Mouse (Mus musculus) forebrain, postnatal 0 days (tissue): Measurements from ENCODE around the gene Senp3. TPM values are rescaled to one million over a fixed set of nuclear protein-coding genes. Genes with fewer than 3 reads are reported as not detected.
A peak's percentile ranks its signal among the peaks of the same experiment; 100 is the strongest.

ENCODE experiments used
- ATAC-seq: fragments of 200-750 bp; cut with Nextera tagmentation; 2 replicates; pipeline ENCODE4 v1.8.0; 2017; ENCODE audit warnings: mild to moderate bottlenecking, moderate library complexity
- DNase-seq: peaks from one replicate; pipeline ENCODE4 v3.0.0-alpha.2; 2015
- H3K27ac ChIP-seq: fragments of 300-500 bp; sonication (generic); 2 replicates; pipeline ENCODE4 v1.5.1; 2014; ENCODE audit warnings: low read depth, mild to moderate bottlenecking, antibody characterized with exemption, low read length, moderate library complexity, mixed read lengths
- H3K27me3 ChIP-seq: fragments of 300-500 bp; sonication (generic); 2 replicates; pipeline ENCODE4 v1.6.1; 2014; ENCODE audit warnings: mild to moderate bottlenecking, low read length, mixed read lengths; ENCODE audit not compliant: insufficient read depth
- H3K36me3 ChIP-seq: fragments of 300-500 bp; sonication (generic); 2 replicates; pipeline ENCODE4 v1.6.1; 2014; ENCODE audit warnings: mild to moderate bottlenecking, moderate library complexity; ENCODE audit not compliant: insufficient read depth
- H3K4me1 ChIP-seq: fragments of 300-500 bp; sonication (generic); 2 replicates; pipeline ENCODE4 v1.6.1; 2014; ENCODE audit warnings: antibody characterized with exemption; ENCODE audit not compliant: insufficient read depth
- H3K4me2 ChIP-seq: fragments of 300-500 bp; sonication (generic); 2 replicates; pipeline ENCODE4 v1.6.1; 2014; ENCODE audit warnings: low read depth, mild to moderate bottlenecking, moderate library complexity
- H3K4me3 ChIP-seq: fragments of 300-500 bp; sonication (generic); 2 replicates; pipeline ENCODE4 v1.5.1; 2014; ENCODE audit warnings: low read depth, low read length, mixed read lengths
- H3K9ac ChIP-seq: fragments of 300-500 bp; sonication (generic); 2 replicates; pipeline ENCODE4 v1.6.1; 2014; ENCODE audit warnings: mild to moderate bottlenecking
- H3K9me3 ChIP-seq: fragments of 300-500 bp; sonication (generic); 2 replicates; pipeline ENCODE4 v1.6.1; 2016; ENCODE audit warnings: low read length
- CTCF ChIP-seq: sonication (generic); IDR thresholded peaks from 2 replicates; pipeline ENCODE4 v1.5.1; 2016; ENCODE audit warnings: antibody characterized with exemption, control low read depth, low read depth
- WGBS: fragments of 180-500 bp; shearing (Covaris S2); extraction: QIAGEN DNeasy Blood & Tissue Kit; methylation state at CpG from one replicate; pipeline ENCODE4 v1.1.7; 2014; 5-methylcytosine and 5-hydroxymethylcytosine counted together
- polyA plus RNA-seq: library from polyadenylated mRNA; unstranded; fragments of >200 nt; fragmentation: Nextera tagmentation; extraction: Ambion mirVana; gene quantifications from 2 replicates; pipeline ENCODE4 v1.2.1, GENCODE M21; 2015
- total RNA-seq: library from RNA; depleted of rRNA; stranded (reverse); fragments of >200 nt; gene quantifications from 2 replicates; pipeline ENCODE4 v1.2.3, GENCODE M21; 2014

Gene Senp3
- total and polyA plus RNA-seq, 2 experiments from 2014 or later, result 77.6 to 82.4 TPM

DNA sequence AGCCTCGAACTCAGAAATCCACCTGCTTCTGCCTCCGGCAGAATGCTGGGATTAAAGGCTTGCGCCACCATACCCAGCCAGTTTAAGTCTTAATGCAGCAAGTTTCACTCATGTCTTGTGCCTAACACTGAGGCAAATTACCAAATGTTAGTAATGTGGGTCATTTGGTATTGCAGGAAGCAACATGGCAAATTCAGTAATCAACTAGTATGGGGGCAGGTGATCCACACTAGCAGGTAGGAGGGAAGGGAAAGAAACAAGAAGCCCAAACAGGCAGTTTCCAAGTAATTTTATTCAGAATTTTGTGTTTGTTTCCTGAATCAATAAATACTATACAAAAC lies 15.2 kb downstream of the Senp3 start:
- WGBS, result 79% methylated on average over 3 of the region's 3 CpGs
- Histone ChIP-seq H3K9me3 (no peaks in the 10 kb centered on the region), H3K27ac (no peak overlapping the region), H3K4me2 (no peak overlapping the region), H3K4me3 (no peak overlapping the region), H3K36me3 (peaks cover 62% of the 10 kb centered on the region), H3K4me1 (peaks cover 13% of the 10 kb centered on the region), H3K9ac (no peak overlapping the region), H3K27me3 (no peaks in the 10 kb centered on the region)
- TF ChIP-seq CTCF, result no peak
- ATAC-seq, result no peak
- no peak for DNase-seq

DNA sequence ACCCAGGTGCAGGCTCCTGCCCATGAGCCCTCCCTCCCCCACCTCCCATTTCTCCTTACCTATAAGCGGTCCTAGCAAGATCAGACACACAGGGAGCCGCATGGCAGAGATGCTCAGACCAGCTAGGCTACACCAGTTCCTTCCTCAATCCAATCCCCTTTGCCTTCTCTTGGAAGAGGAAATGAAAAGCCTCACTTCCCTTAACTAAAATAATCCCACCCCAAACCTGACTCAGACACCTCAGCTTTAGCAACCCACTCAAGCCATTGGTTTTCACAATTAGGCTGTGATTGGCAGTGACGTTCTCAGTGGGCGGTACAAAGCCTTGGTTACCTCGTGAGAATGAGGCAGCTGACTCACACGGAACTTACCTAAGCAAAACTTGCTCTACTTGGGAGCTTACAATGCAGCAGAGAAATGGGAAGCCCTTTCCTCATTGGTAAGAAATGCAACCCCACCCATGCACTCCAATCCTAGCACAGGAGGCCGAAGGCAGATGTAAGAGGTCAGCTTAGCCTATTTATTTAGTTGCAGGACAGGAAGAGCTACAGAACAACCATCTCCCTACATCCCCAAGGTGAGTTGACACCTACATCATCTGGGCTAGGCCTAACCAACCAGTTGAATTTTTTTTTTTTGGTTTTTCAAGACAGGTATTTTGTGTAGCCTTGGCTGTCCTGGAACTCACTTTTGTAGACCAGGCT lies 15.8 kb downstream of the Senp3 start, which contains the start of gene Cd68:
Cd68 (minus strand) TSS at position 193 of the 704 bp plus-strand sequence.
- Histone ChIP-seq H3K4me1 (peaks cover 16% of the 10 kb centered on the region), H3K9ac (0 out of 2 replicates have a peak within 1 kb of the TSS, but pooled peaks have one; percentile 14), H3K9me3 (no peaks in the 10 kb centered on the region), H3K36me3 (peaks cover 62% of the 10 kb centered on the region), H3K27ac (peak within 1 kb of the TSS; percentile 21; the same call in 1 of the 2 replicates), H3K4me2 (no peak within 1 kb of the TSS), H3K4me3 (no peak within 1 kb of the TSS), H3K27me3 (no peaks in the 10 kb centered on the region)
- DNase-seq (peak; percentile 59), ATAC-seq (no peak)
- 30% methylated on average over 7 of the region's 7 CpGs for WGBS
- no peak for TF ChIP-seq CTCF

DNA sequence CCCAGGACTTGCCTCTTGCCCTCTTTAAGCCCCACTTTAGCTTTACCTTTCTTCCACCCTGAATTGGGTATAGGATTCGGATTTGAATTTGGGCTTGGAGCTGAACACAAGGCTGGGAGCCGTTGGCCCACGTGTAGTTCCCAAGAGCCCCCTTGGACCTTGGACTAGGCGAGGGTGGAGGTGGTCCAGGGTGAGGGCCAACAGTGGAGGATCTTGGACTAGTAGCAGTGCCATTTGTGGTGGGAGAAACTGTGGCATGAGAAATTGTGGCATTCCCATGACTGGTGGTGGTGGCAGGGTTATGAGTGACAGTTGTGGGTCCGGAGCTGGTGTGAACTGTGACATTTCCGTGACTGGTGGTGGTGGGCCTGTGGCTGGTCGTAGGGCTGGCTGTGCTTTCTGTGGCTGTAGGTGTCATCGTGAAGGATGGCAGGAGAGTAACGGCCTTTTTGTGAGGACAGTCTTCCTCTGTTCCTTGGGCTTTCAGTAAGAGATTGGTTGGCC lies 16.4 kb downstream of the Senp3 start:
- H3K36me3 ChIP-seq, result peaks cover 62% of the 10 kb centered on the region
- no peak for DNase-seq
- no peak overlapping the region for H3K4me3 ChIP-seq
- H3K27ac ChIP-seq, result peak overlapping the region; percentile 21; the same call in 1 of the 2 replicates
- TF ChIP-seq CTCF, result no peak
- no peak for ATAC-seq
- no peak overlapping the region for H3K4me2 ChIP-seq
- no peaks in the 10 kb centered on the region for H3K27me3 ChIP-seq
- H3K9me3 ChIP-seq, result no peaks in the 10 kb centered on the region
- peaks cover 15% of the 10 kb centered on the region for H3K4me1 ChIP-seq
- no peak overlapping the region for H3K9ac ChIP-seq
- 75% methylated on average over 9 of the region's 9 CpGs for WGBS

DNA sequence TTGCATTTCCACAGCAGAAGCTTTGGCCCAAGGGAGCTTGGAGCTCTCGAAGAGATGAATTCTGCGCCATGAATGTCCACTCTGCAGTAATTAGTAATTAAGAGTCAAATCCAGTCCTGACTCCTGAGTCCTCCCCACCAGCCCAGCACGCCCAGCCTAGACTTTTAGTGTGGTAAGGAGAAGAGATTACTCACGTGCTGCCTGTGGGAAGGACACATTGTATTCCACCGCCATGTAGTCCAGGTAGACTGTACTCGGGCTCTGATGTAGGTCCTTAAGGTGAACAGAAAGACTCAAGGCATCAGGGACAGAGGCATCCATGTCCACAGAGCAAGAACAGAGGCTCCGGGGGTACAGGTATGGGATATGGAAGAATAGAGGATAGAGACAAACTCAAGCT lies 17.0 kb downstream of the Senp3 start:
- Histone ChIP-seq H3K9ac (no peak overlapping the region), H3K27ac (no peak overlapping the region), H3K4me2 (no peak overlapping the region), H3K4me3 (no peak overlapping the region), H3K27me3 (no peaks in the 10 kb centered on the region), H3K4me1 (peaks cover 8% of the 10 kb centered on the region), H3K9me3 (no peaks in the 10 kb centered on the region), H3K36me3 (peaks cover 59% of the 10 kb centered on the region)
- ATAC-seq (no peak), DNase-seq (no peak)
- no peak for TF ChIP-seq CTCF
- WGBS, result 95% methylated on average over 7 of the region's 7 CpGs

DNA sequence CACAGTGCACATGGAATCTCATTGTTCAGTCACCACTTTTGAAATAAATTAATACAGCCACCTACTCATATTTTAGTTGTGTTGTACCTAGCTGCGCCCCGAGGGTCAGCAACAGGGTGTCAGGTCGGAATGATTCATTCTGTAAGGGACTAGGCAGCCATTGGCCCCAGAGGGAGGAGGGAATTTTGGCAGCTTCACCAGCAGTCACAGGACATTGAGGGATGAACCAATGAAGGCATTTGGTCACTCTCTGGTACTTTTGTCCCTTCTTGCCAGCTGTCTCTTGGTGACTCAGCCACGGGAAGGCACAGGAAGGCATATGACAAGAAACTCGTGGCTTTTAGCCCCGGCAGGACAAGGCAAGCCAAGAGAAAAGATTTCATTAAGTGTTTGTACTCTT lies 18.1 kb downstream of the Senp3 start:
- Histone ChIP-seq H3K36me3 (peaks cover 52% of the 10 kb centered on the region), H3K4me2 (no peak overlapping the region), H3K27ac (peak overlapping the region; percentile 97; the same call in 1 of the 2 replicates), H3K9me3 (no peaks in the 10 kb centered on the region), H3K4me1 (peaks cover 4% of the 10 kb centered on the region), H3K4me3 (no peak overlapping the region), H3K27me3 (no peaks in the 10 kb centered on the region), H3K9ac (no peak overlapping the region)
- no peak for TF ChIP-seq CTCF
- ATAC-seq (no peak), DNase-seq (no peak)
- 78% methylated on average over 6 of the region's 6 CpGs for WGBS

GRCm38 (mm10) chr11:69662967-69663671 lies 18.8 kb downstream of the Senp3 start:
- Histone ChIP-seq H3K4me1 (peaks cover 4% of the 10 kb centered on the region), H3K4me2 (peak overlapping the region; percentile 48), H3K36me3 (peaks cover 52% of the 10 kb centered on the region), H3K27me3 (no peaks in the 10 kb centered on the region), H3K27ac (peak overlapping the region; percentile 97), H3K9me3 (no peaks in the 10 kb centered on the region), H3K4me3 (peak overlapping the region; percentile 55), H3K9ac (peak overlapping the region; percentile 70)
- TF ChIP-seq CTCF, result no peak
- no peak for DNase-seq
- ATAC-seq, result no peak
- 70% methylated on average over 13 of the region's 13 CpGs for WGBS
